ENCODE assay signal across 25 mouse cellular contexts in genomic region chr3:130404525-130405409, GRCm38 (mm10).
DNase-seq lines count a peak whose midpoint lies in the region; ATAC-seq and TF ChIP-seq lines count a peak whose summit lies in the region.
"Had no signal": no experiment of that assay in that cellular context is flagged by ENCODE, and none has a peak within 500 bp of the region (broad histone marks: within the 10 kb centered on the region; RNA-seq: fewer than 3 reads in every experiment).

No protein-coding gene starts in this region.

- peaks cover 20% of the 10 kb centered on the region for H3K4me1 ChIP-seq in kidney, embryonic 16.5 days (ENCODE audit: insufficient read depth, low read length)
- H3K4me1 ChIP-seq in hindbrain, postnatal 0 days (ENCODE audit: insufficient read depth, low read length), result no peaks in the 10 kb centered on the region
- no peaks in the 10 kb centered on the region for H3K4me1 ChIP-seq in midbrain, postnatal 0 days (ENCODE audit: insufficient read depth, low read length)
- H3K4me1 ChIP-seq: stomach, embryonic 15.5 days had no signal

- peak; percentile 67; the same call in 1 of the 2 replicates for ATAC-seq in kidney, embryonic 16.5 days (ENCODE audit: low FRiP score, low TSS enrichment)
- ATAC-seq in hindbrain, postnatal 0 days, result 0 out of 2 replicates have a peak, but pooled peaks have one; percentile 32
- ATAC-seq in midbrain, postnatal 0 days (ENCODE audit: low FRiP score), result no peak
- ATAC-seq: CD4-positive, CD25-positive, alpha-beta regulatory T cell, adult 4 months; intestine, postnatal 0 days; liver, postnatal 0 days; Patski had no signal

- no peak for TF ChIP-seq CTCF in hindbrain, postnatal 0 days (IDR thresholded peaks at IDR 0.05; ENCODE audit: low read depth)
- TF ChIP-seq CTCF in midbrain, postnatal 0 days (IDR thresholded peaks at IDR 0.05), result no peak
- TF ChIP-seq CTCF in gastrocnemius, adult 2 months (IDR thresholded peaks at IDR 0.05), result no peak

- H3K4me2 ChIP-seq in kidney, embryonic 16.5 days (replicated peaks; ENCODE audit: low read depth, low read length), result no peak overlapping the region
- no peak overlapping the region for H3K4me2 ChIP-seq in hindbrain, postnatal 0 days (ENCODE audit: low read depth, low read length)
- no peak overlapping the region for H3K4me2 ChIP-seq in midbrain, postnatal 0 days (ENCODE audit: low read depth, low read length, poor library complexity, severe bottlenecking)
- H3K4me2 ChIP-seq: embryonic facial prominence, embryonic 13.5 days; heart, embryonic 15.5 days; neural tube, embryonic 13.5 days; stomach, embryonic 15.5 days had no signal

- H3K4me3 ChIP-seq in kidney, embryonic 16.5 days (ENCODE audit: low read length), result no peak overlapping the region
- no peak overlapping the region for H3K4me3 ChIP-seq in hindbrain, postnatal 0 days (ENCODE audit: low read length)
- H3K4me3 ChIP-seq in midbrain, postnatal 0 days (ENCODE audit: low read depth, low read length), result no peak overlapping the region
- H3K4me3 ChIP-seq in gastrocnemius, adult 2 months, result no peak overlapping the region
- H3K4me3 ChIP-seq: embryonic facial prominence, embryonic 13.5 days; heart, embryonic 15.5 days; limb, embryonic 10.5 days; neural tube, embryonic 13.5 days; stomach, embryonic 15.5 days had no signal

- peak; percentile 7 for DNase-seq in embryo, embryonic 10 days (ENCODE audit: low spot score)
- no peak for DNase-seq in embryo, embryonic 9.5 days (ENCODE audit: extremely low spot score)
- no peak for DNase-seq in kidney, adult 11 months
- DNase-seq in hindbrain, postnatal 0 days (ENCODE audit: low spot score), result peak; percentile 3
- DNase-seq in midbrain, postnatal 0 days (ENCODE audit: low spot score), result peak; percentile 16
- DNase-seq in gastrocnemius, adult 2 months, result no peak
- DNase-seq in layer of hippocampus, adult 9-10 months (ENCODE audit: low spot score), result no peak
- DNase-seq: adrenal gland, postnatal 36 days; cerebellum, adult 8-10 months; gastrocnemius, postnatal 36 days; heart, postnatal 4 days; kidney, postnatal 25 days; layer of hippocampus, adult 9-11 months; liver, postnatal 0 days; lung, postnatal 10 days; right cerebral cortex, postnatal 25 days had no signal

- H3K27me3 ChIP-seq in kidney, embryonic 16.5 days (ENCODE audit: insufficient read depth, low read length), result no peaks in the 10 kb centered on the region
- no peaks in the 10 kb centered on the region for H3K27me3 ChIP-seq in hindbrain, postnatal 0 days (ENCODE audit: insufficient read depth, low read length)
- no peaks in the 10 kb centered on the region for H3K27me3 ChIP-seq in midbrain, postnatal 0 days (ENCODE audit: insufficient read depth, low read length)
- H3K27me3 ChIP-seq: embryonic facial prominence, embryonic 13.5 days; heart, embryonic 15.5 days; Patski; stomach, embryonic 15.5 days had no signal

- H3K27ac ChIP-seq in kidney, embryonic 16.5 days (ENCODE audit: low read length), result no peak overlapping the region
- no peak overlapping the region for H3K27ac ChIP-seq in hindbrain, postnatal 0 days
- H3K27ac ChIP-seq in midbrain, postnatal 0 days (ENCODE audit: low read depth, low read length), result no peak overlapping the region
- H3K27ac ChIP-seq in gastrocnemius, adult 2 months, result no peak overlapping the region
- H3K27ac ChIP-seq: embryonic facial prominence, embryonic 13.5 days; heart, embryonic 15.5 days; limb, embryonic 10.5 days; neural tube, embryonic 13.5 days; stomach, embryonic 15.5 days had no signal

- 45% methylated on average over 8 of the region's 8 CpGs for WGBS in kidney, embryonic 16.5 days
- 37% methylated on average over 8 of the region's 8 CpGs for WGBS in hindbrain, postnatal 0 days
- 31% methylated on average over 8 of the region's 8 CpGs for WGBS in midbrain, postnatal 0 days

- no peak overlapping the region for H3K9ac ChIP-seq in kidney, embryonic 16.5 days (replicated peaks; ENCODE audit: low read length)
- no peak overlapping the region for H3K9ac ChIP-seq in hindbrain, postnatal 0 days (replicated peaks; ENCODE audit: low read length)
- no peak overlapping the region for H3K9ac ChIP-seq in midbrain, postnatal 0 days (replicated peaks; ENCODE audit: low read length, poor library complexity, severe bottlenecking)
- H3K9ac ChIP-seq: embryonic facial prominence, embryonic 13.5 days; heart, embryonic 15.5 days; liver, postnatal 0 days; neural tube, embryonic 13.5 days; stomach, embryonic 15.5 days had no signal

- H3K36me3 ChIP-seq in kidney, embryonic 16.5 days (ENCODE audit: insufficient read depth, low read length), result no peaks in the 10 kb centered on the region
- no peaks in the 10 kb centered on the region for H3K36me3 ChIP-seq in hindbrain, postnatal 0 days (ENCODE audit: insufficient read depth, low read length)
- no peaks in the 10 kb centered on the region for H3K36me3 ChIP-seq in midbrain, postnatal 0 days (ENCODE audit: insufficient read depth, low read length)
- H3K36me3 ChIP-seq: embryonic facial prominence, embryonic 13.5 days; heart, embryonic 15.5 days; limb, embryonic 10.5 days; neural tube, embryonic 13.5 days; stomach, embryonic 15.5 days had no signal

- H3K9me3 ChIP-seq in kidney, embryonic 16.5 days (ENCODE audit: low read length), result no peaks in the 10 kb centered on the region
- H3K9me3 ChIP-seq in hindbrain, postnatal 0 days (ENCODE audit: low read length), result no peaks in the 10 kb centered on the region
- no peaks in the 10 kb centered on the region for H3K9me3 ChIP-seq in midbrain, postnatal 0 days (ENCODE audit: low read length)
- H3K9me3 ChIP-seq: embryonic facial prominence, embryonic 13.5 days; heart, embryonic 15.5 days; limb, embryonic 10.5 days; neural tube, embryonic 13.5 days; stomach, embryonic 15.5 days had no signal

- intact Hi-C loops in gastrocnemius, adult 2 months (cut with DNase I), result no loop called here

Comparison
In these comparisons a context has a peak if more than half of its experiments do, and no peak if none do; other contexts are left out.
1. DNase-seq: peak in embryo, embryonic 10 days (single experiment), hindbrain, postnatal 0 days (single experiment) and midbrain, postnatal 0 days (single experiment); none in embryo, embryonic 9.5 days (single experiment), kidney, adult 11 months (single experiment), gastrocnemius, adult 2 months (single experiment) and layer of hippocampus, adult 9-10 months (single experiment).